Mouse (Mus musculus): ENCODE results near the gene Mpp4. TPM values are rescaled to one million over a fixed set of nuclear protein-coding genes. Genes with fewer than 3 reads are reported as not detected.

Mpp4 gene
- polyA plus RNA-seq, 1 experiment from 2014 or later: 0.28 TPM

DNA sequence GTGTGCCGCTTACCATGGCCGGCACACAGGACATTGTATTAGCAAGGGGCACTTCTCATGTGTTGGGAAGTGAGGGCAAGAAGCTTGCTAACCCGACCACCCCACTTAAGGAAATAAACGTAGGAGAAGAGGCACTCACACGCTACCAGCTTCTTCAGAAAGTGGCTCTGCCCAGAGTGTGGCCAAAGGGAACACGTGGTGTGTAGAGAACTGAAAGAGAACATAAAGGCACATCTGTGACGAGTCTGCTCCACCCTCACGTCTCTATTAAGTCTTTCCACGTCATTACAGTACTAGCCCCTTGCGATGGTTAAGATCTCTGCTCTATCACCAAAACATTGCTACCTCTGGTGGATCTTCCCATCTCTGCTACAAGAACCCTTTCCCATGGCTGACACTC is 23.1 kb upstream of the Mpp4 start:
- no peak for ATAC-seq (ENCODE audit: insufficient read depth)
- H3K9ac ChIP-seq: no peak overlapping the region
- 74% methylated on average over 10 of the region's 10 CpGs for WGBS (ENCODE audit: insufficient replicate concordance)

GRCm38 (mm10) chr1:59185410-59185809 is 22.2 kb upstream of the Mpp4 start:
- Histone ChIP-seq H3K9ac (no peak overlapping the region), H3K9me3 (replicated peaks) (no peaks in the 10 kb centered on the region), H3K4me3 (replicated peaks) (no peak overlapping the region), H3K27me3 (no peaks in the 10 kb centered on the region), H3K4me2 (no peak overlapping the region), H3K36me3 (replicated peaks) (peaks cover 28% of the 10 kb centered on the region), H3K27ac (replicated peaks) (no peak overlapping the region), H3K4me1 (replicated peaks) (0 out of 2 replicates have a peak, but pooled peaks cover 4% of the 10 kb centered on the region)
- WGBS (ENCODE audit: insufficient replicate concordance): 80% methylated on average over 9 of the region's 9 CpGs
- no peak for ATAC-seq (ENCODE audit: insufficient read depth)

More for the DNA sequence above, 23.1 kb upstream of the Mpp4 start:
- Histone ChIP-seq H3K4me3 (replicated peaks) (no peak overlapping the region), H3K4me1 (replicated peaks) (0 out of 2 replicates have a peak, but pooled peaks cover 4% of the 10 kb centered on the region), H3K27ac (replicated peaks) (no peak overlapping the region), H3K36me3 (replicated peaks) (peaks cover 32% of the 10 kb centered on the region), H3K4me2 (no peak overlapping the region), H3K9me3 (replicated peaks) (no peaks in the 10 kb centered on the region), H3K27me3 (no peaks in the 10 kb centered on the region)

- Histone ChIP-seq H3K27ac (replicated peaks) (no peak overlapping the region), H3K36me3 (replicated peaks) (peaks cover 46% of the 10 kb centered on the region), H3K9ac (no peak overlapping the region), H3K4me2 (no peak overlapping the region), H3K4me1 (replicated peaks) (0 out of 2 replicates have a peak, but pooled peaks cover 4% of the 10 kb centered on the region), H3K9me3 (replicated peaks) (no peaks in the 10 kb centered on the region), H3K4me3 (replicated peaks) (no peak overlapping the region), H3K27me3 (no peaks in the 10 kb centered on the region)
- ATAC-seq (ENCODE audit: insufficient read depth): peak; percentile 44; the same call in 1 of the 2 replicates
- 25% methylated on average over 4 of the region's 4 CpGs for WGBS (ENCODE audit: insufficient replicate concordance)
These were observed 19.9 kb upstream of the Mpp4 start for GRCm38 (mm10) chr1:59183045-59183444.

DNA sequence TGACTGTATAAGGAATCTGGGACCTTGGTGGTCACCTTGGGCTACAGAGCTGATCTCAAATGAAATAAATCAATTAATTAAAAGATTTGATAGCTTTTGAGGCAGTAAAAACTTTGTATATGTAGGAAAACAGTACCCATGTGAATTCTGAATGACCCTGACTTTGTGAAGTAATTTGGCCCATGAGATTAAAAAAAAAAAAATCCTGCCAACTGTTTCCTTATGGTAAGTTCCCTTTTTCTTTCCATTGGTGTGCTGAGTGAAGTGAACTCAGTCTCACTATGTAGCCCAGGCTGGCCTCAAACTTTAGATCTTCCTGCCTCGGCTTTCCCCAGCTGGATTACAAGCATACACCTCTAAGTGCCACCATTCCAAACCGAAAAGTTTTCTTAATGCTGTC is 19.2 kb upstream of the Mpp4 start:
- ATAC-seq (ENCODE audit: insufficient read depth): no peak
- Histone ChIP-seq H3K27me3 (no peaks in the 10 kb centered on the region), H3K27ac (replicated peaks) (no peak overlapping the region), H3K4me3 (replicated peaks) (no peak overlapping the region), H3K9me3 (replicated peaks) (no peaks in the 10 kb centered on the region), H3K9ac (no peak overlapping the region), H3K4me2 (no peak overlapping the region), H3K4me1 (replicated peaks) (0 out of 2 replicates have a peak, but pooled peaks cover 4% of the 10 kb centered on the region), H3K36me3 (replicated peaks) (peaks cover 51% of the 10 kb centered on the region)
- 60% methylated on average over 2 of the region's 2 CpGs for WGBS (ENCODE audit: insufficient replicate concordance)

- WGBS (ENCODE audit: insufficient replicate concordance): 57% methylated on average over 3 of the region's 3 CpGs
- H3K4me2 ChIP-seq: no peak overlapping the region
- H3K4me3 ChIP-seq (replicated peaks): no peak overlapping the region
- H3K27ac ChIP-seq (replicated peaks): no peak overlapping the region
- H3K36me3 ChIP-seq (replicated peaks): peaks cover 51% of the 10 kb centered on the region
- no peaks in the 10 kb centered on the region for H3K27me3 ChIP-seq
- no peak for ATAC-seq (ENCODE audit: insufficient read depth)
- no peak overlapping the region for H3K9ac ChIP-seq
- H3K4me1 ChIP-seq (replicated peaks): peaks cover 9% of the 10 kb centered on the region; the same call in 1 of the 2 replicates
- no peaks in the 10 kb centered on the region for H3K9me3 ChIP-seq (replicated peaks)
These were observed 16.8 kb upstream of the Mpp4 start for GRCm38 (mm10) chr1:59180003-59180402.

DNA sequence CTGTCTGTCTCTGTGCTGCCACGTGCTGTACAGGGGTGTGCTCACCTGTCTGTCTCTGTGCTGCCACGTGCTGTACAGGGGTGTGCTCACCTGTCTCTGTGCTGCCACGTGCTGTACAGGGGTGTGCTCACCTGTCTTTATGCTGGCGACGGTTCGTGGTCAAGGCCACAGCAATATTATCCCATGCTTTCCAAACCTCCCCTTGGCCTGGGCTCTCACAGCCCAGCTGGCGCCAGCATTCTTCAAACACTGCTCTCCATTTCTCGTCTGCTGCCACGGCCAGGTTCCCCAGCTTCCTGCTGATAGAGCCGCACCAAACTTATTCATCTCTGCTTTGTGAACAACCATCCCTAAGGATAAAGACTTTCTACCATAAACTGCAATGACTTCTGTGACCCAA is 15.2 kb upstream of the Mpp4 start:
- H3K4me3 ChIP-seq (replicated peaks): no peak overlapping the region
- no peaks in the 10 kb centered on the region for H3K9me3 ChIP-seq (replicated peaks)
- H3K9ac ChIP-seq: no peak overlapping the region
- peaks cover 12% of the 10 kb centered on the region for H3K4me1 ChIP-seq (replicated peaks)
- peaks cover 50% of the 10 kb centered on the region for H3K36me3 ChIP-seq (replicated peaks)
- no peak overlapping the region for H3K27ac ChIP-seq (replicated peaks)
- H3K4me2 ChIP-seq: no peak overlapping the region
- 70% methylated on average over 10 of the region's 10 CpGs for WGBS (ENCODE audit: insufficient replicate concordance)
- no peak for ATAC-seq (ENCODE audit: insufficient read depth)
- no peaks in the 10 kb centered on the region for H3K27me3 ChIP-seq

DNA sequence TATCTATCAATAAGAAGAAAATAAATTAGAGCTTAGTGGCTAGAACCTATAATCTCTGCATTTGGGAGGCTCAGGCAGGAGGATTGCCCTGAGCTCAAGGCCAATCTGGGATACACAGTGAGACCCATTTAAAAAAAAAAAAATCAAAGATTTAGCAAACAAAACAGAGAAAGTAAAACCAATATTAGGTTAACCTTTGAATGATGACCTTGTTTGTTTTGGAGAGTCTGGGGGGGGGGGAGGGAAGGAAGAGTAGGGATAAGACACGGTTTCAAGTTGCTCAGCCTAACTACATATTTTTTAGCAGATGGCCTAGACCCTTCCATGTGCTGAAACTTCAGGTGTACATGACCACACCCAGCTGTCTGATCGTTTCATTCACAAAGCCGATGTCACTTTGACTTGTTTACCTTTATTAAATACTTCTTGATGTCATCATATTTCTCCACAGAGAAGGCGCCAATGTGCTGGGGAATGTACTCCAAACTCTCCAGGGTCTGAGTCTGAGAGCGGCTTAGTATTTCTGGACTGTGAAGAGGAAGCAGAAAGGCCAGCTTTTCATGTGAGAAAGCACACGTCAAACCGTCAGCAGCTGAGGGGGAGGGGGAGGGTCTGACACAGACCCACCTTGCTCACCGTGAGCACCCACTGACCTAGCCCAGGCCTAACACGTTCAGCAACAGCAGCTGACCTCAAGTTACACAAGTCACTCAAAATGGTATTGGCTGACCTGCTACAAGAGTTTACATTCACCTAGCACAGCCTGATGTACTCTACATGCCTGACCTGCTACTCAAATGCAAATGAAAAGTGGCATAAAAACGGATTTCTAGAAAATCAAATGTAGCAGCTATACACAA is 11.6 kb upstream of the Mpp4 start:
- no peak overlapping the region for H3K4me2 ChIP-seq
- 45% methylated on average over 10 of the region's 10 CpGs for WGBS (ENCODE audit: insufficient replicate concordance)
- no peaks in the 10 kb centered on the region for H3K9me3 ChIP-seq (replicated peaks)
- H3K4me3 ChIP-seq (replicated peaks): no peak overlapping the region
- no peaks in the 10 kb centered on the region for H3K27me3 ChIP-seq
- peak; percentile 83 for ATAC-seq (ENCODE audit: insufficient read depth)
- no peak overlapping the region for H3K9ac ChIP-seq
- peaks cover 19% of the 10 kb centered on the region for H3K4me1 ChIP-seq (replicated peaks)
- peaks cover 25% of the 10 kb centered on the region for H3K36me3 ChIP-seq (replicated peaks)
- peak overlapping the region; percentile 61; the same call in 1 of the 2 replicates for H3K27ac ChIP-seq (replicated peaks)

DNA sequence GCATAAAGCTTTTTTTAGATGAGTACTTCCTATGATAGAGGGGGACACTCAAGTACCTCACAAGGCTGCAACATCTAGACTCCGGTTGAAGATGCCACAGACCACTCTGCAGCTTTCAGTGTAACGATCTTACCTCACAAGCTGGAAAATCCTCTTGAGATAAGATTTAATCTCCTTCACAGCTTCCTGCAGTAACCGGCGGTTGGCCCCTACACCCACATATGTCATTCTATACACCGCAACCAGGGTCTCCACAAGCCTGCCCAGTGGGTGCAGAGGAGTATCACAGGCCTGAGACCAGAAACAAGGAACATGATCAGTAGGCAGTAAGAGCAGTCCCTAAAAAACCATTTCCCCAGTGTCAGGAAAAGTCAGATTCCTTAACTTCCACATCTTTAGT is 9.8 kb upstream of the Mpp4 start:
- Histone ChIP-seq H3K4me3 (replicated peaks) (no peak overlapping the region), H3K9me3 (replicated peaks) (no peaks in the 10 kb centered on the region), H3K9ac (no peak overlapping the region), H3K27ac (replicated peaks) (no peak overlapping the region), H3K36me3 (replicated peaks) (peaks cover 11% of the 10 kb centered on the region), H3K27me3 (no peaks in the 10 kb centered on the region), H3K4me1 (replicated peaks) (peaks cover 19% of the 10 kb centered on the region), H3K4me2 (no peak overlapping the region)
- 20% methylated on average over 5 of the region's 5 CpGs for WGBS (ENCODE audit: insufficient replicate concordance)
- ATAC-seq (ENCODE audit: insufficient read depth): no peak

GRCm38 (mm10) chr1:59171875-59172274 is 8.7 kb upstream of the Mpp4 start:
- H3K27me3 ChIP-seq: no peaks in the 10 kb centered on the region
- H3K4me2 ChIP-seq: no peak overlapping the region
- no peak overlapping the region for H3K4me3 ChIP-seq (replicated peaks)
- no peak overlapping the region for H3K27ac ChIP-seq (replicated peaks)
- WGBS (ENCODE audit: insufficient replicate concordance): 10% methylated on average over 5 of the region's 5 CpGs
- H3K36me3 ChIP-seq (replicated peaks): peaks cover 10% of the 10 kb centered on the region
- no peak for ATAC-seq (ENCODE audit: insufficient read depth)
- no peak overlapping the region for H3K9ac ChIP-seq
- no peaks in the 10 kb centered on the region for H3K9me3 ChIP-seq (replicated peaks)
- H3K4me1 ChIP-seq (replicated peaks): peaks cover 19% of the 10 kb centered on the region

DNA sequence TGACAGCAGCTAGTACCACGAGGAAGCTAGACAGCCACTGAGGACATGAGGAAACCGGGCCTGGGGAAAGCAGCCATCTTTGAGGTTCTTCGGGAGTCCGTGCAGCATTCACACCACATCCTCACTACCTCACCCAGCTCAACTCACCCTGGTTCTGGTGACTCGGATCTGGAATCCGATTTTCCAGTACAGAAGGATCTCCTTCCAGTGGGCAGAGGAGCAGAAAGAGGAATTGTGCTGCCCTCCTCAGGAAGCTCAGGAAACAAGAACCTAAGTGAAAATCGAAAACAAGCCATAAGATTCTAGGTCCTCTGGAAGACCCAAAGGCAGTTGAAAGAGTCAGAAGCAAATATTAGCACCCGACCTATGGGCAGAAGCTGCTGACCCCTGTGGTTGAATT is 7.1 kb upstream of the Mpp4 start:
- Histone ChIP-seq H3K4me2 (no peak overlapping the region), H3K36me3 (replicated peaks) (peaks cover 14% of the 10 kb centered on the region), H3K9me3 (replicated peaks) (no peaks in the 10 kb centered on the region), H3K27me3 (no peaks in the 10 kb centered on the region), H3K9ac (no peak overlapping the region), H3K27ac (replicated peaks) (no peak overlapping the region), H3K4me3 (replicated peaks) (no peak overlapping the region), H3K4me1 (replicated peaks) (peaks cover 14% of the 10 kb centered on the region)
- WGBS (ENCODE audit: insufficient replicate concordance): 61% methylated on average over 8 of the region's 8 CpGs
- no peak for ATAC-seq (ENCODE audit: insufficient read depth)

DNA sequence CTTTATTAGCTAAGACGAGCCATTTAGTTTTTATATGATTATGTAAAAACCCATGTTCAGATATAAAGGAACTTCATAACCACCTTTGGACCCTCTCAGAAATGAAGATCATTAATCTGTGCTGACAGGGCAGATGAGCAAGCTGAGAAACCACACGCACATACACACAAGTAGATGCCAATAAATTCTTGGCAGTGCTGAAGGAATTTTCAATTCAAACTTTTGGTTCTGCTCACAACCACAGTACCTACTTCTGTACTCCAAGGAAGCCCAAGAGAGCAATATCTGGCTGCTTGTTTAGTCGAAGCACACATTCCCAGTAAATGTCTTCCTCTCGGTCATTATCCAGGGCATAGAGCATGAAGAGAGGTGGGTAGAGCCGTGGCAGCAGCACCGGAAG is 6.4 kb upstream of the Mpp4 start:
- WGBS (ENCODE audit: insufficient replicate concordance): 71% methylated on average over 6 of the region's 6 CpGs

More for the DNA sequence above, 6.4 kb upstream of the Mpp4 start:
- Histone ChIP-seq H3K4me1 (replicated peaks) (peaks cover 14% of the 10 kb centered on the region), H3K9ac (no peak overlapping the region), H3K9me3 (replicated peaks) (no peaks in the 10 kb centered on the region), H3K4me3 (replicated peaks) (no peak overlapping the region), H3K36me3 (replicated peaks) (peaks cover 14% of the 10 kb centered on the region), H3K4me2 (no peak overlapping the region), H3K27ac (replicated peaks) (no peak overlapping the region), H3K27me3 (no peaks in the 10 kb centered on the region)
- no peak for ATAC-seq (ENCODE audit: insufficient read depth)
